Mouse (Mus musculus): ENCODE results near the gene Arrdc5. TPM values are rescaled to one million over a fixed set of nuclear protein-coding genes. Genes with fewer than 3 reads are reported as not detected.

Arrdc5 gene
- polyA plus RNA-seq (2014; fragmentation: Illumina TruSeq; extraction: RNeasy Lipid Tissue Mini Kit (QIAGEN cat#74804); ENCODE audit: insufficient read depth, low read depth, low replicate concordance) = not detected

GRCm38 (mm10) chr17:56300186-56300585, at the start of gene Arrdc5:
Arrdc5 (minus strand) TSS chr17:56300286.

DNA sequence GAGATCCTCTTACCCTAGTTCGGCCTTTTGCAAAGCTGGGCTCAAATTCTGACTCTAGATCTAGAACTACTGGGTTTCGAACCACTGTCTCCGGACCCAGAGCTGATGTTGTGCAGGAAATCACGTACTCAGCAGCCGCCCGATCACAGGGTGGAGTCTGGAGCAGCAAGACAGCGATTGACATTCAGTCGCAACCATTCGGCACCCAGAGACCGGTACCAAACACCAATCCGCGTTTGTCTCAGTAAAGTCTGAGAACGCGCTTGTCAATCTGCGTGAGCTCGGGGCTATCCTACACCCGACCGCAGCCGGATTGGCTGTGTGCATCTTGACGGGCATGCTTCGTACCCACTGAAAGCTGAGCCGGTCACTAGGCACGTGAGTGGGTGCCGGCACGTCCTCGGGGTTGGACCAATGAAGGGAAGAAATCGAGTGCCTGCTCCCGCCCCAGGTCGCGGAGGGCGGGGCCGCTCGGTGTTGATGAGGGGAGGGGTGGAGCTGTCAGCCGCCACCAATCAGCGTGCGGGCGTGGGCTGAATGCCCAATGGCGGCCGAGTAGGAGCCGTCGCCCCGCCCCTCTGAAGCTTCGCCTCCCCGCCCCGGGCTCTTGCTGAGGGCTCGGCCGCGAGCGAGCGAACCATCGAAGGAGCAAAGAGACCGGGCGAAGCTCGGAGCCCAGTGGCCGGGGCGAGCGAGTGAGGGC, 25.5 kb upstream of the Arrdc5 start, which contains the start of gene Kdm4b:
Gene Kdm4b, plus strand, starts transcription at position 613 of the 703 bp plus-strand sequence.

DNA sequence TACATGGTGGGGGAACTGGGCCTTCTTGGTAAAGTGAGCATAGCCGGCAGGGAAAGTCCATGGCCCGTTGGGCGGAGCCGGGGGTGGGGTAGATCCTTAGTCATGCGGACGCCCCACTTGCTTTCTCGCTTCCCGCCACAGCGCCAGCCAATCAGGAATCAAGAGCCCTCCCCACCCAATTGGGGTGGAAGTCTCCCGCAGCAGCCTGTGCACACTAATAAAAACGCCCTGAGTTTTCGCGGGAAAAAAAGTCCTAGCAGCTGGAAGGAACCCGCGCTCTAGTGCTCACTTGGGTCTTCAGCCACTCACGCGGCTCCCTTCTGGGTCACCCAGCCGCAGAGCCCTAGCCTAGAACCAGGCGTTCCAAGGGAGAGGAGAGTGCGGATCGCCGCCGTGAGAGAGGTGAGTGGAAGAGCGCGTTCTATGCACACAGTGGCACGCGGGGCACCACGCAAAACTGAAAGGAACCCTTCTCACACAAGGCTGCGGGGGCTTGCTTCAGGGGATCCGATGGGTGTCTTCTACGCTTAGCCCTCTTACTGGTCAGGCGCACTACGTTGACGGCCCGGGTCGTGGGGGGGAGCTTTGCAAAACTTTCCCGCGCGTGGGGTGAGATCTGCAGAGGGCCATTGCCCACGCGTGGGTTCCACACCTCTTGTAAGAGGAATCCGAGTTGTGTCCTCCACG, 3.2 kb upstream of the Arrdc5 start, which contains the start of gene Uhrf1:
Gene Uhrf1, plus strand, starts transcription at position 162 of the 687 bp plus-strand sequence.

GRCm38 (mm10) chr17:56292531-56293222, 7.4 kb downstream of the Arrdc5 start, which contains the start of gene Plin3:
Plin3 (minus strand) TSS chr17:56292873.

GRCm38 (mm10) chr17:56276643-56277566, 23.2 kb downstream of the Arrdc5 start, which contains the start of gene Ticam1:
Ticam1 (minus strand) TSS chr17:56276786.

DNA sequence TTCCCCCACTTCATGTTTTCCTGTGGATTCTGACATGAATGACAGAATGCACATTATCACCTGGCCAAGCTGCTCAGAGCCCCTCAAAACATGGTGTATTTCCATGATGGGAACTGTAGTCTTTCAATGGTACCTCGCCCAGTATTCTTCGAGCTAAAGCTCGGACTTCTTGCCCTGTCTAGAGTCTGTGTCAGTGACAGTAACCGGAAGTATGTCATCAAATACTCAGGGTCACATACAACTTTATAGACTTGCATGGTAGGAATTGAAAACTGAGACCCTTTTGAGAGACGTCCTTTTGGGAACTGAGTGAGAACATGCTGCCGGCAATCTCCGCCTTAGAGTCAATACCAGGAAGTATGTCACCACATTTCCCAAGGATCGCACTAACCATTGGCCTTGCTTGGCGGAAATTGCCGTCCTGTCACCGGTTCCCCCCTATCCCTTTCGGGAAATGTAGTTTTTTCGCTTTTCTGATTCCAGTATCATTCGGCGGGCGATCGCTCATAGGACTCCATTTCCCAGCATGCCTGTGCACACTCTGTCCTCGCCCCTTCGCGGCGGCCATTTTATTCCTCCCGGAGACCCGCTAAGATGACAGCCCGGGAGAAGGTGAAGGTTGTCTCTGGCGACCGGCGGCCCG, 43.7 kb downstream of the Arrdc5 start, which contains the start of gene Fem1a:
Gene Fem1a, plus strand, starts transcription at position 572 of the 643 bp plus-strand sequence.

Other genes starting within 250 kb of the Arrdc5 start
- 44.7 TPM for gene Ubxn6, start 225.3 kb downstream of the Arrdc5 start, polyA plus RNA-seq (2014; fragmentation: Illumina TruSeq; extraction: RNeasy Lipid Tissue Mini Kit (QIAGEN cat#74804); ENCODE audit: insufficient read depth, low read depth, low replicate concordance)
- 35.9 TPM for gene Hdgfl2, start 220.7 kb downstream of the Arrdc5 start, polyA plus RNA-seq (2014; fragmentation: Illumina TruSeq; extraction: RNeasy Lipid Tissue Mini Kit (QIAGEN cat#74804); ENCODE audit: insufficient read depth, low read depth, low replicate concordance)
- gene Plin4, start 190.5 kb downstream of the Arrdc5 start, polyA plus RNA-seq (2014; fragmentation: Illumina TruSeq; extraction: RNeasy Lipid Tissue Mini Kit (QIAGEN cat#74804); ENCODE audit: insufficient read depth, low read depth, low replicate concordance) = 8.1 TPM
- gene Plin5, start 182.7 kb downstream of the Arrdc5 start, polyA plus RNA-seq (2014; fragmentation: Illumina TruSeq; extraction: RNeasy Lipid Tissue Mini Kit (QIAGEN cat#74804); ENCODE audit: insufficient read depth, low read depth, low replicate concordance) = 2.9 TPM
- gene Lrg1, start 178.3 kb downstream of the Arrdc5 start, polyA plus RNA-seq (2014; fragmentation: Illumina TruSeq; extraction: RNeasy Lipid Tissue Mini Kit (QIAGEN cat#74804); ENCODE audit: insufficient read depth, low read depth, low replicate concordance) = 77.3 TPM
- gene Sema6b, start 159.9 kb downstream of the Arrdc5 start, polyA plus RNA-seq (2014; fragmentation: Illumina TruSeq; extraction: RNeasy Lipid Tissue Mini Kit (QIAGEN cat#74804); ENCODE audit: insufficient read depth, low read depth, low replicate concordance) = 3.0 TPM
- gene Tnfaip8l1, start 137.8 kb downstream of the Arrdc5 start, polyA plus RNA-seq (2014; fragmentation: Illumina TruSeq; extraction: RNeasy Lipid Tissue Mini Kit (QIAGEN cat#74804); ENCODE audit: insufficient read depth, low read depth, low replicate concordance) = 1.7 TPM
- 53.7 TPM for gene Mydgf, start 116.4 kb downstream of the Arrdc5 start, polyA plus RNA-seq (2014; fragmentation: Illumina TruSeq; extraction: RNeasy Lipid Tissue Mini Kit (QIAGEN cat#74804); ENCODE audit: insufficient read depth, low read depth, low replicate concordance)
- 16.6 TPM for gene Dpp9, start 81.4 kb downstream of the Arrdc5 start, polyA plus RNA-seq (2014; fragmentation: Illumina TruSeq; extraction: RNeasy Lipid Tissue Mini Kit (QIAGEN cat#74804); ENCODE audit: insufficient read depth, low read depth, low replicate concordance)
- 9.4 TPM for gene Fem1a, start 43.5 kb downstream of the Arrdc5 start, polyA plus RNA-seq (2014; fragmentation: Illumina TruSeq; extraction: RNeasy Lipid Tissue Mini Kit (QIAGEN cat#74804); ENCODE audit: insufficient read depth, low read depth, low replicate concordance)
- 6.8 TPM for gene Ticam1, start 23.5 kb downstream of the Arrdc5 start, polyA plus RNA-seq (2014; fragmentation: Illumina TruSeq; extraction: RNeasy Lipid Tissue Mini Kit (QIAGEN cat#74804); ENCODE audit: insufficient read depth, low read depth, low replicate concordance)
- gene Plin3, start 7.4 kb downstream of the Arrdc5 start, polyA plus RNA-seq (2014; fragmentation: Illumina TruSeq; extraction: RNeasy Lipid Tissue Mini Kit (QIAGEN cat#74804); ENCODE audit: insufficient read depth, low read depth, low replicate concordance) = 22.8 TPM
- gene Uhrf1, start 3.0 kb upstream of the Arrdc5 start, polyA plus RNA-seq (2014; fragmentation: Illumina TruSeq; extraction: RNeasy Lipid Tissue Mini Kit (QIAGEN cat#74804); ENCODE audit: insufficient read depth, low read depth, low replicate concordance) = 1.3 TPM
- 10.1 TPM for gene Kdm4b, start 25.8 kb upstream of the Arrdc5 start, polyA plus RNA-seq (2014; fragmentation: Illumina TruSeq; extraction: RNeasy Lipid Tissue Mini Kit (QIAGEN cat#74804); ENCODE audit: insufficient read depth, low read depth, low replicate concordance)
- gene Ptprs, start 176.2 kb upstream of the Arrdc5 start, polyA plus RNA-seq (2014; fragmentation: Illumina TruSeq; extraction: RNeasy Lipid Tissue Mini Kit (QIAGEN cat#74804); ENCODE audit: insufficient read depth, low read depth, low replicate concordance) = 10.7 TPM
- gene Znrf4, start 212.1 kb upstream of the Arrdc5 start, polyA plus RNA-seq (2014; fragmentation: Illumina TruSeq; extraction: RNeasy Lipid Tissue Mini Kit (QIAGEN cat#74804); ENCODE audit: insufficient read depth, low read depth, low replicate concordance) = not detected

Data from lung, adult 10 weeks (tissue).